Mouse (Mus musculus): Measurements from ENCODE around the gene Gm11487.
"Not testable (repeated sequence)": the region's sequence is repeated elsewhere in the genome, so short reads cannot be mapped to it uniquely, and the experiment has no call there.

Gm11487 gene

DNA sequence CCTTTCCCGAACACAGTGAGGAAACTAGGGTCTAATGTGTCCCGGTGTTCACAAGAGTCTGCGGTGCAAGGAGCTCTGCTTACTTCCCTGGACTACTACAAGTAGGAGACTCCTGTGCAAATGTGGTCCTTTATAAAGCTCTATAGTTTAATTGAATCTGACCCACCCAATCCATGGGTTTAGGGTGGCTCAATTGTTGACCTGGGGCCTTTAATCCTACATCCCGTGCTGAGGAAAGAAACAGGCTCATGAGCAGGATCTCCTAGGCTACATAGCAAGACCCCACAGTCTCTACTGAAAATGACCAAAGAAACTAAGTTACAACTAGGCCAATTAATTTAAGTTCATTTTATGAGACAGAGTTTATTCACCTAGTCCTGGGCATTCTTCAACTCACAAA lies at the start of gene Gm11487:
Gene Gm11487 (minus strand): TSS at position 101 of the 400 bp plus-strand sequence.
- not testable (repeated sequence) for ATAC-seq (ENCODE audit: insufficient number of reproducible peaks, low FRiP score, low TSS enrichment)

- no peak for ATAC-seq (ENCODE audit: insufficient number of reproducible peaks, low FRiP score, low TSS enrichment)
These were observed 39.8 kb upstream of the Gm11487 start for GRCm38 (mm10) chr4:73444715-73445114.

- ATAC-seq (ENCODE audit: insufficient number of reproducible peaks, low FRiP score, low TSS enrichment): no peak
These were observed 37.7 kb upstream of the Gm11487 start for GRCm38 (mm10) chr4:73442568-73442967.

DNA sequence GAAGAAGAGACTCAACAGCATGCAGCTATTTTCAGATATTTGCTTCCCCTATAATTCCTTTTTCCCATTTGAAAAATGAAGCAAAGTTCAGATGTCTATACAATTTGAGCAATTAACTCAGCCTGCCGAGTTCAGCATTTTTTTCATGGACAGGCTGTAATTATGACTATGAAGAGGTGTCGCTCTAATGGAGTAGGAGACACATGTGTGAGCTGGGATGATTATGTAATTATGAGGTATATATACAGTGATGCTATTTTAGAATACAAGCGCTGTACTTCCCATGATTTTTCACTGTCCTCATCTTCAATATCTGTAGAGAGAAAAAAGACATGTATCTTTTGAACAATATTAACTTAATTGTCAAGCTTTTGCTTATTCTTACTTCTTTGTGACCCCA lies 21.0 kb upstream of the Gm11487 start:
- ATAC-seq (ENCODE audit: insufficient number of reproducible peaks, low FRiP score, low TSS enrichment): no peak

- ATAC-seq (ENCODE audit: insufficient number of reproducible peaks, low FRiP score, low TSS enrichment): no peak
These were observed 18.2 kb upstream of the Gm11487 start for GRCm38 (mm10) chr4:73423049-73423448.

DNA sequence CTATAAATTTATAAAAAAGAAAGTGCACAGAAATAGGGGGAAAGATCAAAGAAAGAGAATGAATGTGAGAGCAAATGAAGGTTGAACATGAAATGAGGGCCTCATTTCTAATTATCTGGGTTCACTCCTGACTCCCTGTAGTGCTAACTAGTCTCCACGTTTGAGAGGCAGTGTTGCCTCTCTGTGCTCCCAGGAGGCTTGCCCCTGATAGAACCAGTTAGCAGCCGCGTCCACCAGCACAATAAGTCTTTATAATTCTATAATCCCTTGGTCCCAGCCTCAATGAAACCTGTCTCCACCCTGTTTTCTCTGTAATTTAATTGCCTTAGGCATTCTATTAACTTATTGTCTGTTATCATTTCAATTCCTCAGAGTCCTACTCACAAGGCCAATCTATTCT lies 38.3 kb downstream of the Gm11487 start:
- no peak for ATAC-seq (ENCODE audit: insufficient number of reproducible peaks, low FRiP score, low TSS enrichment)
